Mouse (Mus musculus) MEL (cell line): ENCODE results near the gene Endou. TPM values are rescaled to one million over a fixed set of nuclear protein-coding genes. Genes with fewer than 3 reads are reported as not detected.

Experiments used
- DNase-seq: peaks from one replicate; pipeline ENCODE4 v3.0.0; 2011; ENCODE audit warnings: low read depth, low spot score
- H3K27ac ChIP-seq: 2 replicates; pipeline ENCODE4 v1.5.1; 2012; ENCODE audit warnings: low read depth, mild to moderate bottlenecking, control low read depth, low read length, moderate library complexity; ENCODE audit not compliant: control insufficient read depth
- H3K27me3 ChIP-seq, 2 experiments: fragments of 150-350 bp in 1 of 2; sonication (generic) in 1 of 2; 2 replicates each; pipeline ENCODE4 v1.6.1; 2012; ENCODE audit warnings: low read length in 2 of 2, mild to moderate bottlenecking in 2 of 2, improper control_type of control experiment in 1 of 2, moderate library complexity in 1 of 2; ENCODE audit not compliant: insufficient read depth in 2 of 2, control insufficient read depth in 1 of 2
- H3K36me3 ChIP-seq, 2 experiments: 2 replicates each; pipeline ENCODE4 v1.6.1; 2012 to 2014; ENCODE audit warnings: low read length in 2 of 2, improper control_type of control experiment in 1 of 2, inconsistent platforms in 1 of 2, mild to moderate bottlenecking in 1 of 2; ENCODE audit not compliant: insufficient read depth in 2 of 2, control insufficient read depth in 1 of 2
- H3K4me1 ChIP-seq, 2 experiments: fragments of 150-350 bp in 1 of 2; sonication (generic) in 1 of 2; 2 replicates each; pipeline ENCODE4 v1.6.1; 2012; ENCODE audit warnings: low read length in 2 of 2, improper control_type of control experiment in 1 of 2, mild to moderate bottlenecking in 1 of 2; ENCODE audit not compliant: insufficient read depth in 2 of 2, control insufficient read depth in 1 of 2
- H3K4me3 ChIP-seq, 2 experiments: fragments of 150-350 bp in 1 of 2; sonication (generic) in 1 of 2; 2 replicates each; pipeline ENCODE4 v1.5.1; 2012; ENCODE audit warnings: low read depth in 2 of 2, low read length in 2 of 2, mild to moderate bottlenecking in 2 of 2, moderate library complexity in 2 of 2, control low read depth in 1 of 2, improper control_type of control experiment in 1 of 2; ENCODE audit not compliant: control insufficient read depth in 1 of 2, insufficient read depth in 1 of 2
- H3K79me2 ChIP-seq: 2 replicates; pipeline ENCODE4 v1.6.1; 2012; ENCODE audit warnings: mild to moderate bottlenecking, low read length, moderate library complexity; ENCODE audit not compliant: control insufficient read depth, poor library complexity, insufficient read depth
- H3K9ac ChIP-seq: 2 replicates; pipeline ENCODE4 v1.6.1; 2012; ENCODE audit warnings: low read depth, mild to moderate bottlenecking, control low read depth, low read length, moderate library complexity; ENCODE audit not compliant: control insufficient read depth, poor library complexity, severe bottlenecking
- H3K9me3 ChIP-seq: fragments of 150-350 bp; sonication (generic); replicated peaks from 2 replicates; pipeline ENCODE4 v1.6.1; 2012; ENCODE audit warnings: mild to moderate bottlenecking, low read length, improper control_type of control experiment, moderate library complexity; ENCODE audit not compliant: insufficient read depth
- BHLHE40 ChIP-seq: IDR thresholded peaks from 2 replicates; pipeline ENCODE4 v1.6.1; 2012; ENCODE audit warnings: low read depth, mild to moderate bottlenecking, inconsistent platforms, low read length, improper control_type of control experiment, borderline replicate concordance
- CHD1 ChIP-seq: IDR thresholded peaks from 2 replicates; pipeline ENCODE4 v1.6.1; 2012; ENCODE audit warnings: low read depth, mild to moderate bottlenecking, inconsistent platforms, low read length, improper control_type of control experiment
- CHD2 ChIP-seq: IDR thresholded peaks from 2 replicates; pipeline ENCODE4 v1.6.1; 2011; ENCODE audit warnings: low read length, improper control_type of control experiment
- CTCF ChIP-seq, 3 experiments: IDR thresholded peaks in 2 of 3; conservative IDR thresholded peaks in 1 of 3; 2 replicates each; pipeline ENCODE4 v1.5.1; 2011 to 2012; ENCODE audit warnings: low read length in 3 of 3, low read depth in 2 of 3, mild to moderate bottlenecking in 2 of 3, improper control_type of control experiment in 1 of 3, inconsistent platforms in 1 of 3, mixed read lengths in 1 of 3, moderate library complexity in 1 of 3; ENCODE audit not compliant: control insufficient read depth in 1 of 3, insufficient read depth in 1 of 3, poor library complexity in 1 of 3, severe bottlenecking in 1 of 3
- ELF1 ChIP-seq: IDR thresholded peaks from 2 replicates; pipeline ENCODE4 v1.6.1; 2014; ENCODE audit warnings: low read depth, mild to moderate bottlenecking, inconsistent platforms, low read length, improper control_type of control experiment, moderate library complexity
- EP300 ChIP-seq, 2 experiments: IDR thresholded peaks; 2 replicates each; pipeline ENCODE4 v1.6.1; 2011; ENCODE audit warnings: improper control_type of control experiment in 2 of 2, low read length in 2 of 2, low read depth in 1 of 2, mild to moderate bottlenecking in 1 of 2
- GATA1 ChIP-seq: IDR thresholded peaks from 2 replicates; pipeline ENCODE4 v1.6.1; 2011; ENCODE audit warnings: low read depth, low read length, improper control_type of control experiment
- JUND ChIP-seq: IDR thresholded peaks from 2 replicates; pipeline ENCODE4 v1.6.1; 2011; ENCODE audit warnings: low read depth, mild to moderate bottlenecking, improper control_type of control experiment, low read length
- MAX ChIP-seq: IDR thresholded peaks from 2 replicates; pipeline ENCODE4 v1.6.1; 2011; ENCODE audit warnings: low read length, improper control_type of control experiment
- MEF2A ChIP-seq: IDR thresholded peaks from 2 replicates; pipeline ENCODE4 v1.6.1; 2014; ENCODE audit warnings: low read depth, mild to moderate bottlenecking, inconsistent platforms, low read length, improper control_type of control experiment; ENCODE audit not compliant: poor library complexity, insufficient replicate concordance, severe bottlenecking; ENCODE audit errors: extremely low read depth
- MXI1 ChIP-seq: IDR thresholded peaks from 2 replicates; pipeline ENCODE4 v1.6.1; 2011; ENCODE audit warnings: mild to moderate bottlenecking, low read depth, low read length, improper control_type of control experiment
- MYB ChIP-seq: IDR thresholded peaks from 2 replicates; pipeline ENCODE4 v1.6.1; 2011; ENCODE audit warnings: mild to moderate bottlenecking, low read depth, low read length, improper control_type of control experiment
- MYC ChIP-seq: IDR thresholded peaks from 2 replicates; pipeline ENCODE4 v1.6.1; 2011; ENCODE audit warnings: low read depth, mild to moderate bottlenecking, low read length, improper control_type of control experiment, moderate library complexity
- NELFE ChIP-seq: IDR thresholded peaks from 2 replicates; pipeline ENCODE4 v1.6.1; 2011; ENCODE audit warnings: low read depth, low read length, improper control_type of control experiment
- POLR2AphosphoS2 ChIP-seq: IDR thresholded peaks from 2 replicates; pipeline ENCODE4 v1.6.1; 2011; ENCODE audit warnings: low read length, improper control_type of control experiment
- POLR2AphosphoS5 ChIP-seq: IDR thresholded peaks from 2 replicates; pipeline ENCODE4 v1.6.1; 2012; ENCODE audit warnings: low read depth, borderline replicate concordance, mild to moderate bottlenecking, inconsistent platforms, low read length, moderate library complexity, mixed read lengths
- RCOR1 ChIP-seq: IDR thresholded peaks from 2 replicates; pipeline ENCODE4 v1.6.1; 2012; ENCODE audit warnings: low read depth, mild to moderate bottlenecking, inconsistent platforms, low read length, improper control_type of control experiment
- TBP ChIP-seq: IDR thresholded peaks from 2 replicates; pipeline ENCODE4 v1.8.0; 2011; ENCODE audit warnings: low read depth, low read length, improper control_type of control experiment
- UBTF ChIP-seq: IDR thresholded peaks from 2 replicates; pipeline ENCODE4 v1.6.1; 2012; ENCODE audit warnings: low read depth, mild to moderate bottlenecking, inconsistent platforms, low read length, improper control_type of control experiment, moderate library complexity, borderline replicate concordance; ENCODE audit not compliant: insufficient read depth
- ZMIZ1 ChIP-seq: IDR thresholded peaks from 2 replicates; pipeline ENCODE4 v1.6.1; 2012; ENCODE audit warnings: low read depth, mild to moderate bottlenecking, inconsistent platforms, low read length, improper control_type of control experiment, moderate library complexity
- polyA plus RNA-seq, 2 experiments: library from polyadenylated mRNA; stranded (reverse) in 1 of 2; unstranded in 1 of 2; fragments of >175 nt in 1 of 2; fragments of >200 nt in 1 of 2; gene quantifications; 2 replicates each; pipeline versions ENCODE4 v1.2.1 to v1.2.4; 2012; ENCODE audit warnings: low replicate concordance in 2 of 2, low read depth in 1 of 2; ENCODE audit not compliant: insufficient read length in 2 of 2, insufficient read depth in 1 of 2, missing spikeins in 1 of 2
- total RNA-seq: library from RNA; depleted of rRNA; stranded (reverse); fragments of 300-350 nt; gene quantifications from 2 replicates; pipeline ENCODE4 v1.2.3, GENCODE M21; 2012

The Endou gene
- total and polyA plus RNA-seq, 3 experiments = 0.08 to 0.10 TPM; not detected in 1

GRCm38 (mm10) chr15:97764532-97764931 lies 33.4 kb upstream of the Endou start:
- Histone ChIP-seq H3K36me3 (no peaks in the 10 kb centered on the region; a peak in 1 of 4 replicates), H3K9me3 (no peaks in the 10 kb centered on the region), H3K4me3 (no peak overlapping the region), H3K9ac (no peak overlapping the region), H3K27ac (no peak overlapping the region), H3K79me2 (no peaks in the 10 kb centered on the region), H3K4me1 (peaks cover 0 to 5% of the 10 kb centered on the region in 2 experiments; a peak in 1 of 4 replicates), H3K27me3 (peaks cover 43 to 44% of the 10 kb centered on the region in 2 experiments)
- TF ChIP-seq POLR2AphosphoS2 (no peak), UBTF (no peak), CHD1 (no peak), MYC (no peak), MAX (no peak)
- no peak for DNase-seq

DNA sequence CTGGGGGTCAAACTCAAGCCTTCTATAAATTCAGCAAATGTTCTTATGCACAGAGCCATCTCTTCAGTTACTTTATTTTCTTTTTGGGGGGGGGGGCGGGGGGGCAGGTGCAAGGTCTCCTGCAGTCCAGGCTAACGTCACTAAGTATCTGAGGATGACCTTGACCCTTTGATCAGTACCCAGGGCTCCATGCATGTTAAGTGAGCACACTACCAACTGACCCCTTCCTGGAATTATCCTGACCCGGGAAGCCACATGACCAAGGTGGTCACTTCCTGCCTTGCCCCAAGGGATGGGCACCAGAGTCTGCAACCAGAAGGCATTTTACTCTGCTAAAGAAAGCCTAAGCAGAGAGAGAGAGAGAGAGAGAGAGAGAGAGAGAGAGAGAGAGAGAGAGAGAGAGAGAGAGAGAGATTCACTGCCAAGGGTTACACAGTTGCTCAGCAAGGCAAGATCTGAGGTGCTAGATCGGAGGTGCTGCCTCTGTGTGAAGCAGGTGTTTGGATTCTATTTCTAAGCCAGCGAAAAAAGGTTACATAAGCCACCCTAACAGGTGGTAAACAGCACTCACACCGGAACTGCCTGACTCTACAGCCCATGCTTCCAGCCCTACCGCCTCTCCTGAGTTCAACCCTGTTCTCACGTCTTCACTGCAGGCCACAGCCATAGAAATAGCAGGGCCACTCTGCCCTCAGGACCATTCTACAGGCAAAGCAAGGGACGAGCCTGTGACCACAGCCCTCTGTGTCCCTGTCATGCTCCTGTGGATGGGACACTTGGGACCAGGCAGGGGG lies 32.3 kb upstream of the Endou start:
- DNase-seq = no peak
- H3K79me2 ChIP-seq = no peaks in the 10 kb centered on the region
- H3K4me3 ChIP-seq = no peak overlapping the region
- peaks cover 36 to 41% of the 10 kb centered on the region in 2 experiments for H3K27me3 ChIP-seq
- no peak overlapping the region for H3K9ac ChIP-seq
- TF ChIP-seq ZMIZ1 = no peak
- no peak for TF ChIP-seq CHD2
- TF ChIP-seq POLR2AphosphoS5 = no peak
- TF ChIP-seq MYC = no peak
- TF ChIP-seq MEF2A = no peak
- TF ChIP-seq EP300 (IDR thresholded peaks at IDR 0.05; ENCODE audit: low read depth in 1 of 2, low read length in 2 of 2) = no peak
- no peak for TF ChIP-seq RCOR1
- no peak for TF ChIP-seq GATA1
- no peak for TF ChIP-seq NELFE
- TF ChIP-seq MYB = no peak
- TF ChIP-seq BHLHE40 = no peak
- no peak for TF ChIP-seq ELF1
- TF ChIP-seq CHD1 = no peak
- no peak for TF ChIP-seq MXI1
- no peak for TF ChIP-seq TBP
- no peak for TF ChIP-seq CTCF (IDR thresholded peaks at IDR 0.05 in 2 of 3, conservative IDR thresholded peaks at IDR 0.05 in 1 of 3; ENCODE audit: control insufficient read depth in 1 of 3, insufficient read depth in 1 of 3, low read depth in 2 of 3, low read length in 3 of 3, poor library complexity in 1 of 3, severe bottlenecking in 1 of 3)
- TF ChIP-seq JUND = no peak
- H3K27ac ChIP-seq = no peak overlapping the region
- H3K4me1 ChIP-seq = peaks cover 0 to 5% of the 10 kb centered on the region in 2 experiments; a peak in 1 of 4 replicates
- no peaks in the 10 kb centered on the region; a peak in 1 of 4 replicates for H3K36me3 ChIP-seq
- H3K9me3 ChIP-seq = no peaks in the 10 kb centered on the region
